Mouse (Mus musculus) forebrain, embryonic 10.5 days (tissue): ENCODE measurements around the gene Vmn1r72. TPM values are rescaled to one million over a fixed set of nuclear protein-coding genes. Genes with fewer than 3 reads are reported as not detected.
"Not testable (repeated sequence)": the region's sequence is repeated elsewhere in the genome, so short reads cannot be mapped to it uniquely, and the experiment has no call there.

ENCODE experiments used
- DNase-seq: peaks from one replicate; pipeline ENCODE4 v3.0.0-alpha.2; 2017; ENCODE audit warnings: low spot score; ENCODE audit errors: extremely low spot score
- H3K27ac ChIP-seq: fragments of 300-500 bp; sonication (generic); 2 replicates; pipeline ENCODE4 v1.5.1; 2016; ENCODE audit warnings: mild to moderate bottlenecking
- H3K27me3 ChIP-seq: fragments of 300-500 bp; sonication (generic); 2 replicates; pipeline ENCODE4 v1.6.1; 2016; ENCODE audit warnings: mild to moderate bottlenecking; ENCODE audit not compliant: poor library complexity, severe bottlenecking
- H3K36me3 ChIP-seq: fragments of 300-500 bp; sonication (generic); replicated peaks from 2 replicates; pipeline ENCODE4 v1.6.1; 2016; ENCODE audit warnings: mild to moderate bottlenecking, moderate library complexity
- H3K4me1 ChIP-seq: fragments of 300-500 bp; sonication (generic); 2 replicates; pipeline ENCODE4 v1.6.1; 2016
- H3K4me3 ChIP-seq: fragments of 300-500 bp; sonication (generic); 2 replicates; pipeline ENCODE4 v1.5.1; 2016; ENCODE audit warnings: mild to moderate bottlenecking, moderate library complexity
- H3K9me3 ChIP-seq: fragments of 300-500 bp; sonication (generic); 2 replicates; pipeline ENCODE4 v1.6.1; 2016; ENCODE audit warnings: mild to moderate bottlenecking, moderate library complexity
- WGBS: fragments of 180-500 bp; shearing (Covaris S2); methylation state at CpG from one replicate; pipeline ENCODE4 v1.1.7; 2016; 5-methylcytosine and 5-hydroxymethylcytosine counted together
- polyA plus RNA-seq: library from polyadenylated mRNA; unstranded; fragments of >200 nt; fragmentation: Nextera tagmentation; extraction: Ambion mirVana; gene quantifications from 2 replicates; pipeline ENCODE4 v1.2.1, GENCODE M21; 2016

Gene Vmn1r72
- polyA plus RNA-seq = not detected in 2 replicates

DNA sequence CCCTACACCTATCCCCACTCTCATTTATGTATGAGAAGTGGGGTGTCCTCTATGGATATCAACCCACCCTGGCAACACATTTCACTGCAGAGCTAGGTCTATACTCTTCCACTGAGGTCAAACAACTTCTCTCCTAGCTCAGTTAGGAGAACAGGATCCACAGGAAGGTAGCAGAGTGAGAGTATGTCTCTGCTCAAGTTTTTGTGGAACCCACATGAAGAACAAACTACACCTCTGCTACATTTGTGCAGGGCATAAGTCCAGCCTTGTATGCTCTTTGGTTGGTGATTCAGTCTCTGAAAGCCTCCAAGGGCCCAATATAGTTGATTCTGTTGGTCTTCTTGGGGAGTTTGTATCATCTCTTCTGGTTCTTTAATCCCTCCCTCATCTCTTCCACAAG lies at the start of gene Vmn1r72:
Gene Vmn1r72, minus strand, starts transcription at position 101 of the 400 bp plus-strand sequence.
- peaks cover 58% of the 10 kb centered on the region for H3K9me3 ChIP-seq
- H3K4me1 ChIP-seq, DNase-seq, H3K27me3 ChIP-seq, H3K27ac ChIP-seq, H3K36me3 ChIP-seq, H3K4me3 ChIP-seq: not testable (repeated sequence)

DNA sequence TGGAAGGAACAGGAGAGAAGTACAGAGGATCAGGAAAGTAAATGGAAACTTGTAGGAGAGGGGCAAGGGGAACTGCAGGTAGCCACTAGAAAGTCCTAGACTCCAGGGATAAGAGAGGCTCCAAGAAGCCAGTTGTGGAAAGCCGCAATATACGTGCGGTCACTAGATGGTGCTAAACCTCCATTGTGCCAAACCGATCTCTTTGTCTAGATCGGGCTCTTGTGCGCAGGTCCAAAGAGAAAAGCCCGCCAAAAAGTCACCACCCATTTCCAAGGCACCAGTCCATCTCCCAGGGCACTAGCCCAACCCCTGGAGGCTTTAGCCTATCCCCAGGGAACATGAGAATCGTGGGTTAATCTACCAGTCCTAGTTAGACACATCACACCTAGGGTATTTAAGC lies 62.9 kb downstream of the Vmn1r72 start:
- H3K36me3 ChIP-seq, DNase-seq, H3K4me1 ChIP-seq, H3K27me3 ChIP-seq, H3K27ac ChIP-seq, H3K4me3 ChIP-seq: not testable (repeated sequence)
- peaks cover 15% of the 10 kb centered on the region; the same call in 1 of the 2 replicates for H3K9me3 ChIP-seq
- WGBS = 9% methylated on average over 8 of the region's 8 CpGs

Other genes with a start within 250 kb of the Vmn1r72 start
- not detected in 2 replicates for gene Zscan4-ps2, start 165.8 kb downstream of the Vmn1r72 start, polyA plus RNA-seq
- not detected in 2 replicates for gene Zscan4-ps3, start 70.8 kb downstream of the Vmn1r72 start, polyA plus RNA-seq
- not detected in 2 replicates for gene Vmn1r73, start 50.1 kb upstream of the Vmn1r72 start, polyA plus RNA-seq
- gene Vmn1r74, start 153.8 kb upstream of the Vmn1r72 start, polyA plus RNA-seq = not detected in 2 replicates
- gene Vmn1r75, start 194.5 kb upstream of the Vmn1r72 start, polyA plus RNA-seq = not detected in 2 replicates